Mouse (Mus musculus): Measurements from ENCODE around the gene Chrm4. TPM values are rescaled to one million over a fixed set of nuclear protein-coding genes. Genes with fewer than 3 reads are reported as not detected.
A peak's percentile ranks its signal among the peaks of the same experiment; 100 is the strongest.

The Chrm4 gene
- 10 to 100 TPM; 57.9 to 66.5 (median 60.3) TPM for total RNA-seq (2022)

DNA sequence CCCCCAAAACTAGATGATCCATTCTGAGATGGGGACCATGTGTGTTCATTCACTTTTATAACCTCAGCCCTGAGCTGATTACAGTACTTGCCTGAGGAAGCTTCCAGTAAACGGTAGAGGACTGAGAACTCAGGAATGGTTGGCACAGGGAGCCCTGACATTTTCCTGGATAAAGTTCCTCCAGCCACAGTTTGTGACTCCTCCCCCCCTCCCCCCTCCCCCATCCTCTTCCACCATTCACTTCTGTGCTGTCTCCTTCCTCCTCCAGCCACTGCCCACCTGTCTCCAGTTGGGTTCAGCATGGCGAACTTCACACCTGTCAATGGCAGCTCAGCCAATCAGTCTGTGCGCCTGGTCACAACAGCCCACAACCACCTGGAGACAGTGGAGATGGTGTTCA, at the start of gene Chrm4:
TSS of gene Chrm4 (plus strand) at position 301 of the 400 bp plus-strand sequence.
- no peak for DNase-seq (ENCODE audit: low spot score in 2 of 2)

DNA sequence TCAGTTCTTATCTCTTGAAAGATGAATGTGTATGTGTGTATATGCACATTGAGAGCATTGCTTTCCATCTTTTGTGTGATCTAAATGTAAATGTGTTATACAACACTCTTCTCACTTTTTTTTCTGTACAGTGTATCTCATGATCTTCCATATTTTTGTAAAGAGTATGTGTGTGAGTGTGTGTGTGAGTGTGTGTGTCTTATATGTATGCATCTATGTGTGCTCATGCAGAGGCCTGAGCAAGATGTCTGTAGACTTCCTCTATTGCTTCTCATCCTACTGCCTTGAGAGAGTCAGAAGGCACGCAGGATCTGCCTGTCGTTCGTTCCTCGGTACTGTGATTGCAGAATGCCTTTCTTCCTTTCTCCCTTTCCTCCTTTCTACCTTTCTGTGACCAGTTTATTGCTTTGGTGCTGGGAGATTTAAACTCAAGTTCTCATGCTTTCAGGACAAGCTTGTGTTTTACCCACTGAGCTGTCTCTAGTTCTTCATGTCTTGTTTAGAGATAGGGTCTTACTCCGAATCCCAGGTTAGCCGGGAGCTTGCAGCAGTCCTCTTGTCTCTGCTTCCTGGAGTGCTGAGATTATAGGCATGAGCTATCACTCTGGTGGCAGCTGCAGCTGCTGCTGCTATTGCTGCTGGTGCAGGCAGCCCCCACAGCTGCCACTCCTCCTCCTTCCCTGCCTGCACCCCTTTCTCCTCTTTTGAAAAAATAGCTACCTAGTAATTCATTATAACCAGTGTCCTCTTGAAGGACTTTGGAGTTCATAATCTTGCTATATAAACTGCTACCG, 48.5 kb upstream of the Chrm4 start:
- peak in 1 of 2 experiments; percentile 21 for DNase-seq (ENCODE audit: low spot score in 2 of 2)

DNA sequence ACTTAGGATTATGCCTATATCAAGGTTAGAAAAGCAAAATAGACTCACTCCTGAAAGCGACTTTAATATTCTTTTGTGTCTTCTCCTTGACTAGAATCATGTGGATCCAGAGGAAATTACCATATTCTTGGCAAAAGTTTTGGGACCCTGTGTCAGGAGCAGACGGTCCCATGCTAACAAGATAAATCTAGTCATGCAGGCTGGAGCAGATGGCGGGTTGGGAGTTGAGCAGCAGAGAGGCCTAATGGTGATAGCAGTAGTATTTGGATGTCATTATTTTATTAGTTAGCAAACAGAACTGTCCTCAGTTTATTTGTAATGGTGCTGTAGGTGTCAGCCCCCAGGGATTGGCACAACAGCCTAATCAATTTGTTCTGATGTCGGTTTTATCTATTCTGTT, 43.1 kb upstream of the Chrm4 start:
- DNase-seq (ENCODE audit: low spot score in 2 of 2), result no peak

DNA sequence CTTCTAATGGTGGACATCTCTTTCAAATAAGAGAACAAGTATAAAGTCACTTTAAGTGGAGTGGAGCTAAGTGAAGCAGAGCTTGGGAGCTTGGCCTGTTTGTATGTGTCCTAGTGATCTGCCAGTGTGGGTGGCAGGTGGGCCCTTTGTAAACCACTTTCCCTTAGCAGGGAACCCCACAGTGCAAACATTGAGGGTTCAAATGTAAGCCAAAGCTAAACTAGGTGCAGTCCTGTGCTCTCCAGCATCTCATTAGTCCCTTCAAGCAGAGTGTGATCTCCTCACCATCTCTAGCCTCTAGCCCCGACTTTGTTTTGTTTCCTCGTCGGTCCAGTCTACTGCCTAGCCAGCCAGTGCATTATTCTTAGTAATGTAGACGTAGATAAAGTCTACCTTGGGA, 42.4 kb upstream of the Chrm4 start:
- no peak for DNase-seq (ENCODE audit: low spot score in 2 of 2)

DNA sequence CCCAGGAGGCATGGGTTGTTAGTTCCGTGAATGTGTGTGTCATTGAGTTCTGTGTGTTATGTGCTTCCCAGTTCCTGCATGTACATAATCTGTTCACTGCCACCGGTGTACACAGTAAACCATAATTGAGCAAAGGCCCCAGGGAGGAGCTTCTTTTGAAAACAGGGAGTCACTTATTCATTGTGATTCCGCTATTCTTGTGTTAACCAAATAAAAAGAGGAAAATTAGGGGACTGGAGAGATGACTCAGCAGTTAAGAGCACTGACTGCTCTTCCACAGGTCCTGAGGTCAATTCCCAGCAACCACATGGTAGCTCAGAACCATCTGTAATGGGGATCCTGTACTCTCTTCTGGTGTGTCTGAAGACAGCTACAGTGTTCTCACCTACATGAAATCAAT, 32.3 kb upstream of the Chrm4 start:
- DNase-seq (ENCODE audit: low spot score in 2 of 2), result no peak

DNA sequence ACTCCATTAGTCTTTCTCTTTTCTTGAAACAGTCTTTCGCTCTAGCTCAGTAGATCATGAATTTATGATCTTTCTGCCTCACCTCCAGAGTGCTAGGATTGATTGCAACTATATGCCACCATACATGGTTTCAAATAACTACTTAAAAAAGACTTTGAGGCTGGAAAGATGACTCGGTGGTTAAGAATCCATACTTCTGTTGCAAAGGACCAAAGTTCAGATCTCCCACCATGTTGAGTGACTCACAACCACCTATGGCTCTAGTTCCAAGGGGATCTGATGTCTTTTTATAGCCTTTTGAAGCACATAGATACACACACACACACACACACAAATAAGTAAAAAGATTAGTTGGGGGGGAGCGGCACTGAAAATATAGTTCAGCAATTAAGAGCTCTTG, 31.6 kb upstream of the Chrm4 start:
- DNase-seq (ENCODE audit: low spot score in 2 of 2), result no peak

DNA sequence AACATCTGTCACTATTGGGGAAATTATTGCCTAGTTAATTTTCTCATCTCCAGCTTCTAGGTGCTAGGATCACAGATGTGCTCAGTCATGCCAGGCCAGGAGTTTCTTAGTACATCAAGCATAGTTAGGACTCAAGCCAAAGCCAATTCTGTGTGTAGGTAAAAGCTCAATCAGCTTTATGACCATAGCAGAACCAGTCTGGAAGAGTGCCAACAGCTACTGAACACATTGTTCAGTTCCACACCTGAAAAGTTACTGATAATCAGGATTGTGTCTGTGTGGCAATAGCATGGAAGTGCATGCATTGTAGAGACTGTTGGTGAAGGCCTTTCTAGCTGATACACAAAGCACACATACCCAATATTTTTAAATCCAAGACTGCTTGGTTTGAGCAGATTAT, 29.1 kb upstream of the Chrm4 start:
- no peak for DNase-seq (ENCODE audit: low spot score in 2 of 2)

DNA sequence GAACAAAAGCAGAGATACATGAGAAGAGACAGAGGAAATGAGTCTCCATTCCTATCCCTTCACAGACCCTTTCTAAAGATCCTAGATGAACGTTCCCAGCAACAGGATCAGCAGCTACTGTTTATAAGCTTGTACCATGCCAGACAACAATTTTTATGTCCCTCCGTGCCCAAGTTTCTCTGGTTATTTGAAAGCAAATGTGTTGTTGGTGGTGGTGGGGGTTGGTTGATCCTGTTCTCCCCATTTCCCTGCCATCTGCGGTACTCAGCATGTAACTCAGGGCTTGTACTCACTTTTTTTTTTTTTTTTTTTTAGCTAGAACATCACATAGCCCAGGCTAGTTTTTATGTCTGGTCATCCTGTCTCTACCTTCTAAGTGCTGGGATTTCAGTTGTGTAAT, 27.9 kb upstream of the Chrm4 start:
- DNase-seq (ENCODE audit: low spot score in 2 of 2), result no peak

DNA sequence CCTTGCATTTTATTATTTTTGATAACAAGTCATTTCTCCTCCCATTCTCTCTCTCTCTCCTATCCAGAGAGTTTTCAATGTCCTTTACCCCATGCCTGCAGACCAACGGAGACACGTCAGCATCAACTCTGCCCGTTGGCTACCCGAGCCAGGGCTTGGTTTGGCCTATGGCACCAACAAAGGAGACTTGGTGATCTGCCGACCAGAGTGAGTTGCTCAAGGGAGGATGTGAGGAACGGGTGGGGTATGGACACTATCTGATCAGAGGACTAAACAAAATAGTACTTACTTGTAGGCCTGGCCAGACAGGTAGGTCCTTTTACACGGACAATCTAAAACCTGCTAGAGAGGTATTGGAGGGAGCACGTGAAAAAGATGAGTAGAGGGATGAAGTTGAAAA, 26.6 kb upstream of the Chrm4 start:
- DNase-seq (ENCODE audit: low spot score in 2 of 2), result no peak

DNA sequence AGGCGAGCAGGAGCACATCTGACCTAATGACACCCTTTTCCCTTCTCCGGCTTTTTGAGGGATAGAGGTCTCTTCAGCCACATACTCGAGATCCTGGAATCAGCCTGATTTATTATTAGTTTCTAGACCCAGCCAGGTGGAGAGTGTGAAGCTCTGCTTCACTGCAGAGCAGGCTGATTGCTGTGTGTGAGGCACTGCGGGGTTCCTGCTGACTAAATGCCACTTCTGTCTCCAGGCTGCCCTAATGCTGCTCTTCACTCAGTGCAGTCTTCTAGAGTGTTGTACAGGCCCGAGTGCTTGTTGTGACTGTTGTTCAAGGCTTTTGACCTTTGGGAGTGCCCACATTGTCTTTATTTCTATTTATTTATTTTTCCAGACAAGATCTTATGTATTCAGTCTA, 24.7 kb upstream of the Chrm4 start:
- no peak for DNase-seq (ENCODE audit: low spot score in 2 of 2)

DNA sequence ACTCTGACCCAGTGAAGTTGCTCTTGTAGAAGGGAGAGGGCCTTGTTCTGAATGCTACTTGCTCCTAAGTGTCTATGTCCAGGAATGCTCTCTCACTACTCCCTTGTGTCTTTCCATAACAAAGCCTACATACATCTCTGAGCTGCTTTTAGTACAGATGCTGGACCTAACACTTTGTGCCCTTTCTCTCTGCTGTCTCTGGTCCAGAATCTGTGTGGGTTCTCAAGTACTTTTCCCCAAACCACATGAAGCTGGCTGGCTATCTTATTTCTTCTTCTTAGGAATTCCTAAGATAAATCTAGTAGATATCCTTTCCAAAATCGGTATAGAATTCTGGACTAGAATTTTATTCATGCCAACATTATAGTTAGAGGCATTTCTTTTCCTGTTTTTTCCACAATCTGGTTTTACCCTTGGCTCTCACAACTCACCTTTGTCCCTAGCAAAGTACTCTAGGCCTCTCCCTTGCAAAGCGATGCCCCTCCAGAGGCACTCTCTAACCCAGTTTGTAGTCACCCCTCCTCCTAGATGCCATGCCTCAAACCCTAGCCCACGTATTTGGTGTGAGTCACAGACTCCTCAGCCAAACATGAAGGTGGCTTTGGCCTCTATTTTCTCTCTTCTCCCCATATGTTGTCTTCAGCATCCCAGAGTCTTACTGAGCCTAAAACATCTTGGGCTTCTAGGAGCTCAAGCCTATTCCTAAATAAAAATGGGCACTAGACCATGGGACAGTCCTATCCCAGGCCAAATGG, 23.7 kb upstream of the Chrm4 start:
- no peak for DNase-seq (ENCODE audit: low spot score in 2 of 2)

DNA sequence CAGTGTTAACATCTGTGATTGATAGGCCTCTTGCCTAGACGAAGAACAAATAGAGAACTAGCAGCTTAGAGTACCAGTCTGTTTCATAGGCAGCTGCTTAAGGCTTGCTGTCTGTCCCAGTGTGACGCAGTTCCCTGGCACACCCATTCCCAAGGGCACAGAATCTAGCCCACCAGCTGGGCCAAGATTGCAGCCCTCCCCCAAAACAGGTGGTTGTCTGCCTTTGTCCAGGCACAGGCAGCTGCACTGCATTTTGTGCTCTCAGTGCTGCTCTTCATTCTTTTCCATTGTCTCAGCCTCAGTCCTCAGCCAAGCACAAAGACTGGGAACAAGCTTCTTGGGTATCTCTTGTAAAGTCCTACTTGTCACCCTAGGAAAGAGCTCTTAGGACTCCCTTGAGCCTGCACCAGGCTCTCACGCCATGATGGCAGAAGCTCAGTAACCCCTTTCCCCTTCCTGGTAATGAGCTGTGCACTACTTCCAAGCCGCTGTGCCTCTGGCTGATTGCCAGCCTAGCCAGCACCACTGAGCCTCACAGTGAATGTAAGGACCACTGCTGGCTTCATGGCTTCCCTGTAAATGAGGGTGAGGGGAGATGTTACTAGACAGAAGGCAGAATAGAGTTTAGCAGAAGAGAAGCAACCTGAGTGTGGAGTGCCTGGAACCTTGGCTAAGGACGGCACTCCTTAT, 22.3 kb upstream of the Chrm4 start:
- peak in 1 of 2 experiments; percentile 50 for DNase-seq (ENCODE audit: low spot score in 2 of 2)

DNA sequence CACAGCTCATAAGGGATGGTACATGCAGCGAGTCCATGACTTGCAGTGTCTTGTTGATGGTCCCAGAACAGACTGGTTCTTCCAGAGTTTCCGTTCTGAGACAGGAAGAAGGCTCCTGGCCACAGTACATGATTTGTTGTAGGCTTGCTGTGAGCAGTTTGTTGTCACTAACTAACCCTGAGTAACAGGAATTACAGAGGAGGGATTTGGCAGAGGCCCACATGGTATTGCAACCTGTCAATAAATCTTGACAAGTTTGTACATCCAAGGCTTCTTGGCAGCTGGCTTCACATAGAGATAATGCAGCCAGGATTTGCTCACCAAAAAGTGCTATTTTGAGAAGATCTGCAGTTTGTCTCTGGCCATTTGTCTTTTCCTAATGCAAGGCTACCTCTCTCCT, 20.9 kb upstream of the Chrm4 start:
- DNase-seq (ENCODE audit: low spot score in 2 of 2), result no peak

DNA sequence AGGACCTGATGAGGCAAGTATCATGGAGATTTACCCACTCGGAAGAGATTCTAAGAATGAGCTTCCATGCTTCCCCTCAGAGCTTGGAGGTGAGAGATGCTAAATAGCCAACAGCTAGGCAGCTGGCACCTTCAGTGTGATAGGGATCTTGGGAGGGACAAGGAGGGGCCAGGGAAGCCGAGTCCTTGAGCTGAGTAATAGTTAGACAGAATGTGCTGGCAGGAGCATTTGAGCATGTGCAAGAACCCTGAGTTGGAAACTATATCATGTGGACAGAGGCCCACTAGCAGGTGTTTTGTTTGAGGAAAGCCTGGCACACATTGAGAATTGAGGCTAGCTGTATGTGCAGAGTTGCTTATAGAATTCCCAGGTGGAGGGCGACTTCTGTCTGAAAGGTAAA, 14.4 kb upstream of the Chrm4 start:
- DNase-seq (ENCODE audit: low spot score in 2 of 2), result no peak

DNA sequence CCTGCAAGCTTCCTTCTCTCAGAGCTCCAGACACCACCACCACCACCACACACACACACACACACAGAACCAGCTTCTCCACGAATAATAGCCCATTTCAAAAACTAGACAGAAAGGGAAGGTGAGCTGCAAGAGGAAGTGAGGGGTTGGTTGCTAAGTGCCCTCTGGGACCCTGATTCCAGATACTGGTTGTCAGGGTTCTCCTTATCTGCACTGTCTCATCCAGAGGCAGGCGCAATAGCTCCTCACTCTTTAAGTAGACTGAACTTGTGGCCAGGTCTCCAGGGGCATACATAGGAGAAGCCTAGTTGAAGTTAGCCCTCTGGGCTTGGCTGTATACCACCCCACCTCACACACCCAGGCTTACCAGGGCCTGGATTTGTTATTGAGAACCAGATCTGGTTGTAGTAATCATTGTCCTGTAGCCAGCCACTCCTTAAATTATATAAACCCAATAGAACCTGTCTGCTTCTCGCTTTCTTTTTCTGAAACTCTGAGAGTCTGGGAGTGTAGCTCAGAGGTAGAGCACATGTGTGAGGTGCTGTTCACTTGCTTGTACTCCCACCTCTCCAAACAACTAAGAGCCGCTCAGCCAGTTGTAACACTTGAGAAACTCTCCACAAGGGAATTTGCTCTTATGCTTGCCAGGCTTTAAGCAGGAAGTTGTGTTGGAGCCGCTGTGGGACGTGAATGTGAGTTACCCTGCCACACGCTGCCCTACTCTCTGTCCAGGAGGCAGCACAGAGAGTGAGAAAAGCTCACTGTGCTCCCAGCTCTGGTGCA, 13.5 kb upstream of the Chrm4 start:
- no peak for DNase-seq (ENCODE audit: low spot score in 2 of 2)

DNA sequence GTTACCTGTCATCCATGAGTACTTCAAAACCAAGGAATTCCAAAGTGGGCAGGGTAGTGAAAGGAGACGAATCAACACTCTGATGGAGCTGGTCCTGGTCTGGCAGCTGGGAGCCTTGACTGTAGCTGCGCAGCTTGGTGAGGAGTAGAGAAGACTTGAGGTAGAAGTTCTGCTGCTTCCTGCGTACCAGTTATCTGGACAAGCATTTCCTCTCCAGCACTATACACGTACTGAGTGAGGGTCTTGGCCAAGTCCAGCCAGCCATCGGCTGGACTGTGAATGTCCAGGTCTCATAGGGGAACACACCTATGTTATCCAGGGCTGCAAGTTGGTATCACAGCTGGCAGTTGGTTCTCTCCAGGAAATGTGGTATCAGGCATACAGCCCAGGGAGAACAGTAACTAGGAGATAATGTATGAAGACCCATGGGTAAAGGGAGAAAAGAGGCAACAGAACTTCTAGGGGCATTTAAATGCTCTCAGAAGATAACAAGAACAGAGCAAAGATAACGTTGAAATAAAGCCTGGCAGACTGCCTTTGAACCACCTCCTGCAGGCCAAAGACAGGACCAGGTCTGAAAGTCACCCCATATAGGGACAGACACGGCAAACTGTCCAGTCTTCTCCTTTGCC, 10.6 kb upstream of the Chrm4 start:
- DNase-seq (ENCODE audit: low spot score in 2 of 2), result no peak

DNA sequence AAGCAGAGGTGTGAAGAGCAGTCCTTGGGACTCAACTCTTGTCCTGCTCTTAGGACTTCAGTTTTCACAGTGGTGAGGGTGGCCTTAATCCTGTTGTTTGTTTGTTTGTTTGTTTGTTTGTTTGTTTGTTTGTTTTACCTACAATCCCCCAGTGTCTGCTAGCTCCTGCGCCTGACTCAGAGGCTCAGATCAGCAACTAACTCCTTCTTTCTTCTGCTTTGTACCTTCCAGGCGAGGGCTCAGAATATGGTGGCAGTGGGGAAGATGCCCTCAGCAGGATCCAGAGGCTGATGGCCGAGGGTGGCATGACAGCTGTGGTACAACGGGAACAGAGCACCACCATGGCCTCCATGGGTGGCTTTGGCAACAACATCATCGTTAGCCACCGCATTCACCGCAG, 10.0 kb upstream of the Chrm4 start:
- DNase-seq (ENCODE audit: low spot score in 2 of 2), result no peak

DNA sequence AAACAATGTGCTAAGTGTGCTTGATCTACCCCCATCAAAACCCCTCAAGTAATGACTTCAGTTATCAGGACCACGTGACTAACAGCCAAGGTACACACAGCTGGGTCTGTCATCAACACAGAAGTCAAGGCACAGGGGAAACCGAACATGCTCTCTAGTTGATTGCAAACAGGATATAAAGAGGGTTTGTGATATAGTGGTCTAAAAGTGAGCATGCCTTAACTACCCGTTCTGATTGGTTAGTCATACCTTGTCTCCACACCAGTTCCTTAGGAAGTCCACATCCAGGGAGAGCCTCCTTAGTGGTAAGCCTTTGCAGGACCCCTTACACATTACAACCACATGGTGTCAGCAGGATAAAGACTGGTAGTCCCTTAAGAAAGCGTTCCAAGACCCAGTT, 6.9 kb upstream of the Chrm4 start:
- no peak for DNase-seq (ENCODE audit: low spot score in 2 of 2)

DNA sequence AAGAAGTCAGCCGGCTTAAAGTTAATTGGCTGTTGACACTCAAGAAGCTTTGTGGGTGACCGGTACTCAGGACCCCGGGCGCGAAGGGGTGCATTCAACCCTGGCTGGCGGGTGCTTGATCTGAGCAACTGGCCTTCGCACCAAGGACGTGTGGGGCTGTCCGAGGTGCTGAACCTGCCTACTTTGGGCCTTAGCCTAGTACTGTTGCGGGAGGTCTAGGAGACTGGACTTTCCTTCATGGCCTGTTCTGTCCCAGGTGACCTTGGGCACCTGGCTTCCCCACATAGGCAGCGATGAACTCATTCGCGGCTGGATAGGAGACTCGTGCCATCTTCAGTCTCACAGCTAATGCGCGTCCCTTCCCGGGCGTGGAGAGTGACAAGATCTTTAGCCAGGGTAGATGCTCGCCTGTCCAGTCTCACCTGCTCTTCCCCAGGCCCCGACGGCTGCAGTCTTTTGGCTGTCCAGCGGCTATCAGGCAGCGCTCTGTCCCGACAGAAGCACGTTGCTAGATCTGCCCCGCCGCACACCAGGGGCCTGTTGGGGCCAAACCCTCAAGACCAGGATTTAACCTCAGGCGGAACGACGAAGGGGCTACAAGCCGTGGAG, 5.8 kb upstream of the Chrm4 start:
- no peak for DNase-seq (ENCODE audit: low spot score in 2 of 2)

DNA sequence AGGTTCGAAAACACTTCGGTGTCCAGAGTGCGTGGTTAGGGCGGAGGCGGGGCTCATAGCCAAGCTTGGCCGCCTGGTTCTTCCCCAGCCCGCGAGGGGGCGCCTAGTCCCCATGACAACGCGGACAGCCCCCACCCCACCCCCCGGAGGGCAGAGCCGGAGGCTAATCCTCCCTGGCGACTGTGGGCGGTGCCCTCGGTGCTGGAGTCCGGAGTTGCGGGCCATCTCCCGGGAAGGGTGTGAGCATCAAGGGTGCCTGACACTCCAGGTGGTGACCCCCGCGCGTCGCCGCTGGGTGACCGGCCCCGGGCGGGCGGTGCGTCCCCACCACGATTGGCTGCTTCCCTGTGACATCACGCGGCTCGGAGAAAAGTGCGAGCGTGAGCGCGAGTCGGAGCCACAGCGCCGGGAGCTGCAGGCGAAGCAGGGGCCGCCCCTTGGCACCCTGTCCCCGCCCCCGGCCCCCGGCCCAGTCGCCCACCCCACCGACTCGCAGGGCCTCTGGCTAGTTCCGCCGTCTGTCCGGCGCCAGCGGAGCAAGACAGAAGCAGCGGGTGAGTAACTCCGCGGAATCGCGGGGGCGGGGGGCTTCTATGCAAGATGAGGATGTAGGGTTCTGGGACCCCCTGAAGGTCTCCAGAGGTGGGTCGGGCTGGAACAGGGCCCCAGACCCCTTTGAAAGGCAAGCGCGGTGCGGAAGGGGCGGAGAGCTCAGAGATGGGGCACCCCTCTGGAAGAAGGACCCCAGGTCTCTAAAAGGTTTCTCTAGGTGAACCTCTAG, 5.1 kb upstream of the Chrm4 start:
- peak; percentile 75 to 83 for DNase-seq (ENCODE audit: low spot score in 2 of 2)

Measured in left cerebral cortex, adult 8-10 months (tissue).